Mouse (Mus musculus): ENCODE measurements around the gene Cyp3a11. TPM values are rescaled to one million over a fixed set of nuclear protein-coding genes. Genes with fewer than 3 reads are reported as not detected.

Cyp3a11 gene
- polyA plus RNA-seq (2017; shearing (Covaris generic)), result not detected

DNA sequence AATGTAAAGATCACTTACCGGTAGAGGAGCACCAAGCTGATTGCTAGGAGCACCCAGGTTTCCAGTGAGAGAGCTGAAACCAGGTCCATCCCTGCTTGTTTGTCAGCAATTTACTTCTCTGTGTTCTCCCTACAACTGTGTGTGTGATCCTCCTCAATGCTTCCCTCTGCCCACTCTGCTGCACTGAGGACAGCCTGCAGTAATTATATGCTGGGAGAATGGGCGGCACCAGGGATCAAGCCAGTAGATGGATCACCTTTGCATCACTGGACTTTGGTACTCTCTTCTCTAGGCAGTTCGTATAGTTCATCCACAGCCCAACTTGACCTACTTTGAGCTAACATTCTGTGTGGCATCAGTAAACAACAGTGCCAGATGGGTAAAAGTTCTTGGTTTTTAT lies at the start of gene Cyp3a11:
Cyp3a11 (minus strand) TSS at position 277 of the 400 bp plus-strand sequence.

DNA sequence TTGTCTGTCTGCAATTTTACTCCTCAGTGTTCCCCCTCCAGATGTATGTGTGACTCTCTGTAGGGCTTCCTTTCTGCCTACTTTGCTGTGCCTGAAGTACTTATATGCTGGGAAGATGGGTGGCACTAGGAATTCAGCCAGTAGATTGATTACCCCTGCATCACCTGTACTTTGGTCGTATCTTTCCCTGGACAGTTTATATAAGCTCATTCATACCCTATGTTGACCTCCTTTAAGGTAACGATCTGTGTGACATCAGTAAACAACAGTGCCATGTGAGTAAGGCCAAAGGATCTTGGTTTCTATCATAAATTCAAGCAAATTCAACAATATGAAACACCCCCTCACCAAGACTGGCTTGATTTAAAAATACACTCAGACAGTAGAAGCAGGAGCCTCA lies 74.0 kb downstream of the Cyp3a11 start, which contains the start of gene Cyp3a44:
Cyp3a44 (minus strand) TSS at position 79 of the 400 bp plus-strand sequence.

Other genes starting within 250 kb of the Cyp3a11 start
- not detected for gene Cyp3a41a, start 159.8 kb downstream of the Cyp3a11 start, polyA plus RNA-seq (2017; shearing (Covaris generic))
- not detected for gene Cyp3a44, start 74.1 kb downstream of the Cyp3a11 start, polyA plus RNA-seq (2017; shearing (Covaris generic))
- not detected for gene Cyp3a25, start 129.7 kb upstream of the Cyp3a11 start, polyA plus RNA-seq (2017; shearing (Covaris generic))
- not detected for gene Cyp3a59, start 199.3 kb upstream of the Cyp3a11 start, polyA plus RNA-seq (2017; shearing (Covaris generic))